Mouse (Mus musculus) cortical plate, adult 2 months (tissue): ENCODE data around the gene Rassf5. TPM values are rescaled to one million over a fixed set of nuclear protein-coding genes. Genes with fewer than 3 reads are reported as not detected.

Experiments
- H3K27ac ChIP-seq: fragments of 200-500 bp; 2 replicates; pipeline ENCODE4 v1.5.1; 2012; ENCODE audit warnings: low read length, control low read depth, inconsistent platforms; ENCODE audit not compliant: insufficient read depth
- H3K4me1 ChIP-seq: fragments of 200-500 bp; 2 replicates; pipeline ENCODE4 v1.6.1; 2011; ENCODE audit warnings: low read length; ENCODE audit not compliant: control insufficient read depth, insufficient read depth
- H3K4me3 ChIP-seq: fragments of 200-500 bp; 2 replicates; pipeline ENCODE4 v1.5.1; 2011; ENCODE audit warnings: mild to moderate bottlenecking, low read length, control low read depth; ENCODE audit not compliant: insufficient read depth
- CTCF ChIP-seq: fragments of 200-500 bp; IDR thresholded peaks from 2 replicates; pipeline ENCODE4 v1.5.1; 2011; ENCODE audit warnings: mild to moderate bottlenecking, control low read depth, low read length; ENCODE audit not compliant: insufficient read depth; ENCODE audit errors: extremely low read depth
- POLR2A ChIP-seq: fragments of 200-500 bp; IDR thresholded peaks from 2 replicates; pipeline ENCODE4 v1.6.1; 2011; ENCODE audit warnings: mild to moderate bottlenecking, low read length, control low read depth; ENCODE audit not compliant: insufficient read depth; ENCODE audit errors: extremely low read depth
- polyA plus RNA-seq: library from polyadenylated mRNA; depleted of rRNA; stranded (reverse); fragments of >200 nt; gene quantifications from 2 replicates; pipeline ENCODE4 v1.2.3, GENCODE M21; 2012

Gene Rassf5
- polyA plus RNA-seq, 1 experiment: 14.7 TPM

DNA sequence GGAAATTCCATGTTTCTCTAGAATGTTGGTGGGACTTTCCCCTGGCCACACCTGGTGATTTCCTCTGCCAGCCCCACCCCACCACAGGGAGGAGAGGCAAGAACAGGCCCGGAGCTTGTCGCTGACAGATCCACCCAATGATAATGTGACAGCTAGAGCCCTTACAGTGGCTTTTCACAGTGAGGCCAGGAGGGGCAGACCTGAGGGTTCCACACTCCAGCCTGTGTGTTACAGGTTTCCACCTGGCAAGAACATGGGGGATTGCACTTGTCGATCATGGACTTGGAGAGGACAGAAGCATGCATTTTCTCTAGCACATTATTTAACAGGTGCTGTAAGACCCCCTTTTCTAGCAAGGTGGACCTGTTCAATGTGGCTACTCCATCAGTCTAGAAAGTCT, 35.2 kb upstream of the Rassf5 start:
- H3K4me1 ChIP-seq: no peaks in the 10 kb centered on the region
- TF ChIP-seq POLR2A: no peak
- TF ChIP-seq CTCF: no peak
- no peak overlapping the region for H3K27ac ChIP-seq
- no peak overlapping the region for H3K4me3 ChIP-seq

DNA sequence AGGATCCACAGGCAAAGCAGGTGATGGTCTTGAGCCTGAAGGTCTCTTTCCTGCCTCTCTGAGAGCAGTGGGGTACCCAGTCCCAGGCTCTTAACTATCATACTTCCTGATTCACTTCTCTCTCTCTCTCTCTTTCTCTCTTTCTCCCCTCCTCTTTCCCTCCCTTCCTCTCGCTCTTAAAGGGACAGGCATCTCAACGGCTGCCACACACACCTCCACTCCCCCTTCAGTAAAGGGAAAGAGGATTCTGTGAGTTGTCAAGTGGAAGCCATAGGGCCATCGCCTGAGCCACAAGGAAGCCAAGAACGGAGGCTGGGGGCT, 34.4 kb upstream of the Rassf5 start, which contains the start of gene Ikbke:
Gene Ikbke (minus strand): TSS at position 151 of the 321 bp plus-strand sequence.
- Histone ChIP-seq H3K4me1 (no peaks in the 10 kb centered on the region), H3K27ac (no peak within 1 kb of the TSS), H3K4me3 (peak within 1 kb of the TSS; percentile 21; the same call in 1 of the 2 replicates)
- TF ChIP-seq POLR2A (no peak), CTCF (no peak)

DNA sequence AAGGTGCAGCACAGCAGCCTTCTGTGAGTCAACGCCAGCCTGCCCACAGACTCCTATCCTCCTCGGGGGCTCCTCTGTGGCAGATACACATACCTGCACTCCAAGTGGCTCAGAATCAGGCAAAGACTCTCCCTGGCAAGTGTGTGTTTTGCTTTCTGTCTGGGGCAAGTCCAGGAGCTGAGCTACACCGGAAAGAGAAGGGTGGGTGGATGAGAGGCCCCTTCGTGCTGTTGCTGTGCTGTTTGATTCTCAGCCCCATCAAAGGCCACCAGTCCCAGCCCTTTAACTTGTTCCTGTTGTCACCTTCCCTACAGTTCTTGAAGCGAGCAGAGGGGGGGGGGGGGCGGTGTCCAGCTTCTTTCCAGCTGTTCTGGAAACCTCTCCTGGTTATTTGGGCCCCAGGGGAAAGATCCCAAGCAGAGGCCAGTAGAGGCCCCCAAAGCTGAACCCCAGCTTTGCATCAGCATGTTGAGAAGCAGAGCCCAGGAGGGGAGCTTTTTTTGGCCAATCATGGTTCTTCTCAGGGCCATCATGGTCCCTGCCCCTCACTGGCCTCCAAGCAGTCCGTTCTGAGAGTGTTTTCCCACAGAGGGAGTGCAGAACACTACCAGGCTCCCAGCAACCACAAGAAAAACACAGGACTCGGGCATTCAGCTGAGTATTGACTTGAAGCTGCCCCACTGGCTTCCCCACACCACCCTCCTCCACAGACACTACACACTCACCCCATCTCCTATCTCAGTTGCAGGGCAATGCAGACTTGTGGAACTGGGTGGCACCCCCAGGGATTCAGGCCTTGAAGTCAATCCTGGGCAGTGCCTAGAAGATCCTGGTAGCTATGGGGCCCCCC, 33.8 kb upstream of the Rassf5 start:
- no peak for TF ChIP-seq CTCF
- TF ChIP-seq POLR2A: no peak
- Histone ChIP-seq H3K27ac (no peak overlapping the region), H3K4me3 (peak overlapping the region; percentile 21; the same call in 1 of the 2 replicates)

DNA sequence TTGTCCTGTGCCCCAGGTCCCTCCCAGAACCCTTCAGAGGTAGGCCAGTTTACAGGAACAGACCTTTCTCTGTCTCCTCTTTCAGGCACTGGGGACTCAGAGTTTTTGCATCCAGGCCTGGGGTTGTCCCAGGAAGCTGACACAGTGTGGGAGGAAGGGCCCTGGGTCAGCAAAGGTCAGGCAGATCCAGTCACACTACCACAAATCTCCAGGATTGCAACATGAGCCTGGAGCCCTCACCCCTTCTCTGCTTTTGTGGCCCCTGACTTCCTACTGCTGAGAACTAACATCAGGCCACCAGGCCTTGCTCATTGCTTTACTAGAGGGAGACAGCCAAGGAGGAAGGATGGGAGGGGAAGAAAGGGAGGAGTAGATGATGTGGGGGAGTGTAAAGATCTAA, 31.8 kb upstream of the Rassf5 start:
- no peaks in the 10 kb centered on the region for H3K4me1 ChIP-seq
- no peak overlapping the region for H3K4me3 ChIP-seq
- H3K27ac ChIP-seq: no peak overlapping the region
- TF ChIP-seq CTCF: no peak
- no peak for TF ChIP-seq POLR2A

More for the DNA sequence above, 33.8 kb upstream of the Rassf5 start:
- no peaks in the 10 kb centered on the region for H3K4me1 ChIP-seq

DNA sequence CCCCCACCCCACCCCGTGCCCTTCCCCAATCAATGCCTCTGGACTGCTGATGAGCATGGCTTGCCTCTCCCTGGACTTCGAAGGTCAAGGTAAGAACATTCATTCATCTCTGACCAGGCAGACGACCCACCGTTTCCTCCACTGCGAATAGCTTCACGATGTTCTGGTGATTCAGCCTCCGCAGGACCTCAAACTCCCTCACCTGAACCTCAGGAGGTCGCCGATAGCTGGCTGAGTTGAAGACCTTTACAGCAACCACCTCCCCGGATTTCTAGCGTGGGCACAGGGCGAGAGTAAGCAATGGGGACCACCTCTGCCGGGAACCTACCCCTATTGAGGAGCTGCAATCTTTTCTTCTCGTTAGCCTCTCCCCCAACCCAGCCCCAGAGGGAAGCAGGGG, 30.5 kb upstream of the Rassf5 start:
- H3K4me3 ChIP-seq: no peak overlapping the region
- no peaks in the 10 kb centered on the region for H3K4me1 ChIP-seq
- TF ChIP-seq POLR2A: no peak
- TF ChIP-seq CTCF: no peak
- no peak overlapping the region for H3K27ac ChIP-seq

DNA sequence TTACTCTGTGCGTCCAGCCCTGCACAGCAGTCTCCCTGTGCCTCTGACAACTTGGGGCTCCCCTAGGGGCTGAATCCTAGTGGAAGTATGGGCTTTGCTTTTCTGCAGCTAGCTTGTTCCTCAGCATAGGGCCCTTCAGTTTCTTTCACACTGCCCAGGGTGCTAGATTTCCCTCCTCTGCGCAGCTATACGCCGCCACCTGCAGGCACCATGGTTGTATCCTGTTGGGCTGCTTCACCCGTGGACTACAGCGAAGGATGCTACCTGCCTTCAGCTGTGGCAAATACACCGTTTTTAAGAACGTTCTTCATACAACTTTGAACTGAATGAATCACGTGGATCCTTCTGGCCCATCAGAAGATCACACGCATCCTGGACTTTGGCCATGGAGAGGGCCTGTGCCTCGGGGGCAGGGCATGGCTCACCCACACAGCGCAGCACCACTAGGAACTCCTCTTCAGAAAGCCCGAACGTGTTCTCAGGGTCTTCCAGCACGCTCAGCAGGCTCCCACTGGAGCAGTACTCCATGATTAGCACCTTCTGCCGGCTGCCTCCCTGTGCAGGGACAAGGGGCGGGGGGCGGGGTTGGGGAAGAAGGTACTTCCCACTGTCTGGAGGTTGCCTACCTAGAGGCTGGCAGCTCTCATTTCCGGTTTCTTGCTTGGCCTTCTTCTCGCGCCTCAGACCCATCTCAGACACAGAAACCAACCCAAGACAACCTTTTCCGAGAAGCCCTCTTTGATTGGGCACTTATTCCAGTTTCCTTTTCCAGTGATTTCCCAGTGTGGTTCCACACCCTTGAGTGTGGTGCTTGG, 29.9 kb upstream of the Rassf5 start:
- Histone ChIP-seq H3K27ac (no peak overlapping the region), H3K4me1 (no peaks in the 10 kb centered on the region), H3K4me3 (no peak overlapping the region)
- TF ChIP-seq POLR2A: no peak
- no peak for TF ChIP-seq CTCF

DNA sequence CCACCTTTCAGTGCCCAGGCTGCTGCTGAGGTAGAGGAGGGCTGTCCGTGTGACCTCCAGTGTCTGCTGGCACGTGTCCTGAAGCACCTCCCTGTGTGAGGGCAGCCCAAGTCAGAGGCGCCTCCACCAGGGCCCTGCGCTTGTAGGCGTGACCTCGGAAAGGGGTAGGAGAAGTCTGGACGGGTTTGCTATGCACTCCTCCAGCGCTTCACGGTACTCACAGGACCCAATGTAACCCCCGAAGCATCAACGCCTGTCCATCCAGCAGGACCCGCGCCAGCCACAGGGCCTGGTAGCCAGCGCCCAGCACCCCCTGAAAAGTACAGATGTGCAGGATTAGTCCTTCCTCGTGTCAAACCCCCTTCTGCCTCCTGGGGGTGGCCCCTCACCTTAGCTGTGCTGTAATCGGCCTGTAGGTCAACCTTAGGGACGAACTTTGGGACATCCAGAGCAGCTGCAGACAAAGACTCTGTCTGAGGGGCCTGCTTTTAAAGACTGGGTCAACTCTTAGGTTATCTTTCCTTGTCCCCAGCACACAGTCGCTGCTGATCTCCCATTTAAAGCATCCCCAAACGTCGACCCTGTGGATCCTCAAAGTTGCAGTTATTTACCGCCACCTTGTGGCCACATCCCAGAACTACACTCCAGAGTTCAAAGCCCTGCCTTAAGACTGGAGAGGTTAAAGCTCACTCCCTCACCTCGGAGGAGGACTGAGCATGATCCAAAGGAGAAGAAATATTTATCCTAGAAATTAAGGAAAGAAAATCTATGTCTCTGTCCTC, 24.9 kb upstream of the Rassf5 start:
- Histone ChIP-seq H3K27ac (no peak overlapping the region), H3K4me1 (no peaks in the 10 kb centered on the region), H3K4me3 (no peak overlapping the region)
- TF ChIP-seq CTCF (peak; percentile 89), POLR2A (no peak)

DNA sequence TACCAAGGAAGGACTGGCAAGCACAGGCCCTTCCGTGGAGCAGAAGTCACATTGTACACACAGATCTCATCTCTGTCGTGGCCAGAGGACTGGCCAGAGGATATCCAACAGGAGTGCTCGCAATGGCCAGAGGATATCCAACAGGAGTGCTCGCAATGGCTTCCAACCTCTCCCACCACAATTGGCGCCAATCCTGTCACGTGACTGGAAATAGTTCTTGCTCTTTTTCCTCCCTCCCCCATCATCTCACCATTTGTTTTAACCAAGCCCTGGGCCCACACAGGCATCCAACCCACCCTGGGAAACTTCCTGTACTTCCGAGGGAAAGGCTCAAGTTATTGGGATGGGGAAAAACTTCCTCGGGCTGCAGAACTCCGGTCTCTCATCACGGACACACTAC, 23.7 kb upstream of the Rassf5 start:
- no peak for TF ChIP-seq CTCF
- no peak for TF ChIP-seq POLR2A
- no peak overlapping the region for H3K4me3 ChIP-seq
- no peak overlapping the region for H3K27ac ChIP-seq
- H3K4me1 ChIP-seq: no peaks in the 10 kb centered on the region

DNA sequence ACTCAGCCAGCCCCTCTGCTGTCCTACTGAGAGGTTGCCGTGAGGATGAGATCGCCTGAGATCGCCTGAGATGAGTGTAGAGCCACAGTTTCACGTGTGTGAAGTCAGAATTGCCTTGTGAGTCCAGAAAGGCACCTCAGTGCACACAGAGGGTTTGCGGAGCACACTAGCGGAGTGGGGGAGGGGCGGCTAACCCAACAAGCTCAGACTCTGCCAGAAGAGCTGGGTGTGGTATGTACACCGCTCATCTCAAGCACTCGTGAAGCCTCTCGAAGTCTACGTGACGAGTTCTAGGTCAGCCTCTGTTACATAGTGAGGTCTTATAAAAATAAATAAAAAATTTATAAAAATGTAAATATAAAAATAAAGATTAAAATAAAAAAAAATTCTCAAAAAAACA, 18.8 kb upstream of the Rassf5 start:
- TF ChIP-seq POLR2A: no peak
- no peak for TF ChIP-seq CTCF
- no peak overlapping the region for H3K4me3 ChIP-seq
- no peaks in the 10 kb centered on the region; the same call in 1 of the 2 replicates for H3K4me1 ChIP-seq
- H3K27ac ChIP-seq: no peak overlapping the region
